Mouse (Mus musculus) lung, embryonic 15.5 days (tissue): Measurements from ENCODE around the gene 4931400O07Rik. TPM values are rescaled to one million over a fixed set of nuclear protein-coding genes. Genes with fewer than 3 reads are reported as not detected.

Source experiments
- ATAC-seq: fragments of 200-750 bp; cut with Nextera tagmentation; 2 replicates; pipeline ENCODE4 v1.8.0; 2017; ENCODE audit warnings: moderate number of reproducible peaks, borderline replicate concordance; ENCODE audit not compliant: low FRiP score, low TSS enrichment; ENCODE audit errors: extremely low read depth
- H3K27ac ChIP-seq: fragments of 300-500 bp; sonication (generic); 2 replicates; pipeline ENCODE4 v1.5.1; 2015; ENCODE audit warnings: moderate library complexity, mild to moderate bottlenecking, inconsistent platforms
- H3K27me3 ChIP-seq: fragments of 300-500 bp; sonication (generic); 2 replicates; pipeline ENCODE4 v1.6.1; 2015; ENCODE audit warnings: inconsistent platforms
- H3K36me3 ChIP-seq: fragments of 300-500 bp; sonication (generic); 2 replicates; pipeline ENCODE4 v1.6.1; 2015; ENCODE audit warnings: inconsistent platforms
- H3K4me1 ChIP-seq: fragments of 300-500 bp; sonication (generic); 2 replicates; pipeline ENCODE4 v1.6.1; 2015; ENCODE audit warnings: inconsistent platforms
- H3K4me2 ChIP-seq: fragments of 300-500 bp; sonication (generic); 2 replicates; pipeline ENCODE4 v1.6.1; 2015; ENCODE audit warnings: inconsistent platforms, mild to moderate bottlenecking, moderate library complexity
- H3K4me3 ChIP-seq: fragments of 300-500 bp; sonication (generic); 2 replicates; pipeline ENCODE4 v1.5.1; 2015; ENCODE audit warnings: mild to moderate bottlenecking, inconsistent platforms
- H3K9ac ChIP-seq: fragments of 300-500 bp; sonication (generic); 2 replicates; pipeline ENCODE4 v1.6.1; 2015; ENCODE audit warnings: inconsistent platforms
- H3K9me3 ChIP-seq: fragments of 300-500 bp; sonication (generic); 2 replicates; pipeline ENCODE4 v1.6.1; 2016; ENCODE audit warnings: inconsistent platforms
- WGBS: fragments of 180-500 bp; shearing (Covaris S2); methylation state at CpG from one replicate; pipeline ENCODE4 v1.1.7; 2015; 5-methylcytosine and 5-hydroxymethylcytosine counted together
- polyA plus RNA-seq: library from polyadenylated mRNA; unstranded; fragments of >200 nt; fragmentation: Nextera tagmentation; extraction: Ambion mirVana; gene quantifications from 2 replicates; pipeline ENCODE4 v1.2.1, GENCODE M21; 2015

The 4931400O07Rik gene
- polyA plus RNA-seq, result not detected in 2 replicates

GRCm38 (mm10) chrX:62467691-62468090, at the start of gene 4931400O07Rik:
Gene 4931400O07Rik, plus strand, starts transcription at chrX:62467991.
- Histone ChIP-seq H3K27ac (no peak within 1 kb of the TSS), H3K27me3 (no peaks in the 10 kb centered on the region), H3K4me1 (no peaks in the 10 kb centered on the region), H3K36me3 (no peaks in the 10 kb centered on the region), H3K9ac (no peak within 1 kb of the TSS), H3K4me3 (no peak within 1 kb of the TSS), H3K9me3 (no peaks in the 10 kb centered on the region), H3K4me2 (no peak within 1 kb of the TSS)
- no peak for ATAC-seq
- WGBS, result 82% methylated on average over 2 of the region's 2 CpGs

Other genes starting within 250 kb of the 4931400O07Rik start
- gene 4933402E13Rik, start 184.5 kb upstream of the 4931400O07Rik start, polyA plus RNA-seq, result not detected in 2 replicates